Mouse (Mus musculus): ENCODE measurements around the gene Tsc2. TPM values are rescaled to one million over a fixed set of nuclear protein-coding genes. Genes with fewer than 3 reads are reported as not detected.
"Not testable (repeated sequence)": the region's sequence is repeated elsewhere in the genome, so short reads cannot be mapped to it uniquely, and the experiment has no call there.

Tsc2 gene
- polyA plus RNA-seq, 1 experiment from 2014 or later, result 89.5 TPM

- ATAC-seq (ENCODE audit: low FRiP score, low TSS enrichment) (peak; percentile 98), DNase-seq (peak; percentile 98)
- Histone ChIP-seq H3K36me3 (ENCODE audit: control insufficient read depth, insufficient read depth, low read length) (no peaks in the 10 kb centered on the region), H3K27me3 (ENCODE audit: control insufficient read depth, insufficient read depth, low read length) (no peaks in the 10 kb centered on the region), H3K4me3 (replicated peaks; ENCODE audit: low read depth, low read length) (peak within 1 kb of the TSS; percentile 99), H3K9ac (replicated peaks; ENCODE audit: low read length) (peak within 1 kb of the TSS; percentile 97), H3K4me1 (ENCODE audit: control insufficient read depth, insufficient read depth, low read length) (peaks cover 19% of the 10 kb centered on the region), H3K9me3 (ENCODE audit: control insufficient read depth, low read length) (no peaks in the 10 kb centered on the region), H3K4me2 (ENCODE audit: low read length) (peak within 1 kb of the TSS; percentile 90), H3K27ac (replicated peaks; ENCODE audit: low read depth, low read length) (peak within 1 kb of the TSS; percentile 89)
- WGBS, result under 1% methylated on average over 77 of the region's 80 CpGs
Observed at GRCm38 (mm10) chr17:24669545-24670245, 37.3 kb upstream of the Tsc2 start, which contains the start of gene Zfp598. Gene Zfp598, plus strand, starts transcription at chr17:24669687.

GRCm38 (mm10) chr17:24669214-24669544 is 36.7 kb upstream of the Tsc2 start:
- Histone ChIP-seq H3K4me3 (replicated peaks; ENCODE audit: low read depth, low read length) (peak overlapping the region; percentile 99), H3K9ac (replicated peaks; ENCODE audit: low read length) (peak overlapping the region; percentile 97; the same call in 1 of the 2 replicates), H3K27ac (replicated peaks; ENCODE audit: low read depth, low read length) (peak overlapping the region; percentile 89), H3K4me1 (ENCODE audit: control insufficient read depth, insufficient read depth, low read length) (peaks cover 19% of the 10 kb centered on the region), H3K4me2 (ENCODE audit: low read length) (peak overlapping the region; percentile 90)
- not testable (repeated sequence) for H3K27me3 ChIP-seq (ENCODE audit: control insufficient read depth, insufficient read depth, low read length); DNase-seq; H3K36me3 ChIP-seq (ENCODE audit: control insufficient read depth, insufficient read depth, low read length); ATAC-seq (ENCODE audit: low FRiP score, low TSS enrichment); H3K9me3 ChIP-seq (ENCODE audit: control insufficient read depth, low read length)
- 8% methylated on average over 15 of the region's 15 CpGs for WGBS

- DNase-seq, result peak; percentile 78
- H3K4me1 ChIP-seq (ENCODE audit: control insufficient read depth, insufficient read depth, low read length), result peaks cover 19% of the 10 kb centered on the region
- H3K9ac ChIP-seq (replicated peaks; ENCODE audit: low read length), result no peak overlapping the region
- no peak overlapping the region for H3K27ac ChIP-seq (replicated peaks; ENCODE audit: low read depth, low read length)
- ATAC-seq (ENCODE audit: low FRiP score, low TSS enrichment), result no peak
- no peaks in the 10 kb centered on the region for H3K36me3 ChIP-seq (ENCODE audit: control insufficient read depth, insufficient read depth, low read length)
- no peaks in the 10 kb centered on the region for H3K27me3 ChIP-seq (ENCODE audit: control insufficient read depth, insufficient read depth, low read length)
- no peak overlapping the region for H3K4me3 ChIP-seq (replicated peaks; ENCODE audit: low read depth, low read length)
- no peaks in the 10 kb centered on the region for H3K9me3 ChIP-seq (ENCODE audit: control insufficient read depth, low read length)
- 32% methylated on average over 6 of the region's 6 CpGs for WGBS
- H3K4me2 ChIP-seq (ENCODE audit: low read length), result no peak overlapping the region
Observed at GRCm38 (mm10) chr17:24667416-24667815, 35.0 kb upstream of the Tsc2 start.

GRCm38 (mm10) chr17:24667011-24667410 is 34.6 kb upstream of the Tsc2 start:
- not testable (repeated sequence) for H3K9ac ChIP-seq (replicated peaks; ENCODE audit: low read length); DNase-seq; ATAC-seq (ENCODE audit: low FRiP score, low TSS enrichment); H3K36me3 ChIP-seq (ENCODE audit: control insufficient read depth, insufficient read depth, low read length); H3K4me2 ChIP-seq (ENCODE audit: low read length); H3K4me3 ChIP-seq (replicated peaks; ENCODE audit: low read depth, low read length); H3K27me3 ChIP-seq (ENCODE audit: control insufficient read depth, insufficient read depth, low read length); H3K9me3 ChIP-seq (ENCODE audit: control insufficient read depth, low read length); H3K27ac ChIP-seq (replicated peaks; ENCODE audit: low read depth, low read length)
- WGBS, result 68% methylated on average over 7 of the region's 7 CpGs
- peaks cover 19% of the 10 kb centered on the region for H3K4me1 ChIP-seq (ENCODE audit: control insufficient read depth, insufficient read depth, low read length)

GRCm38 (mm10) chr17:24658017-24658758 is 25.8 kb upstream of the Tsc2 start, which contains the start of gene Npw:
Gene Npw, minus strand, starts transcription at chr17:24658457.
- ATAC-seq (ENCODE audit: low FRiP score, low TSS enrichment) (no peak), DNase-seq (peak; percentile 38)
- peaks cover 37% of the 10 kb centered on the region for H3K27me3 ChIP-seq (ENCODE audit: control insufficient read depth, insufficient read depth, low read length)
- no peaks in the 10 kb centered on the region for H3K36me3 ChIP-seq (ENCODE audit: control insufficient read depth, insufficient read depth, low read length)
- peak within 1 kb of the TSS; percentile 30 for H3K4me3 ChIP-seq (replicated peaks; ENCODE audit: low read depth, low read length)
- H3K9ac ChIP-seq (replicated peaks; ENCODE audit: low read length), result peak within 1 kb of the TSS; percentile 40; the same call in 1 of the 2 replicates
- peak within 1 kb of the TSS; percentile 52 for H3K4me2 ChIP-seq (ENCODE audit: low read length)
- WGBS, result 1% methylated on average over 47 of the region's 47 CpGs
- H3K4me1 ChIP-seq (ENCODE audit: control insufficient read depth, insufficient read depth, low read length), result 0 out of 2 replicates have a peak, but pooled peaks cover 5% of the 10 kb centered on the region
- no peaks in the 10 kb centered on the region for H3K9me3 ChIP-seq (ENCODE audit: control insufficient read depth, low read length)
- no peak within 1 kb of the TSS for H3K27ac ChIP-seq (replicated peaks; ENCODE audit: low read depth, low read length)

GRCm38 (mm10) chr17:24654969-24655368 is 22.5 kb upstream of the Tsc2 start:
- 0 out of 2 replicates have a peak, but pooled peaks cover 7% of the 10 kb centered on the region for H3K4me1 ChIP-seq (ENCODE audit: control insufficient read depth, insufficient read depth, low read length)
- H3K27ac ChIP-seq (replicated peaks; ENCODE audit: low read depth, low read length), result no peak overlapping the region
- ATAC-seq (ENCODE audit: low FRiP score, low TSS enrichment) (no peak), DNase-seq (no peak)
- no peak overlapping the region for H3K4me2 ChIP-seq (ENCODE audit: low read length)
- no peaks in the 10 kb centered on the region for H3K36me3 ChIP-seq (ENCODE audit: control insufficient read depth, insufficient read depth, low read length)
- H3K4me3 ChIP-seq (replicated peaks; ENCODE audit: low read depth, low read length), result no peak overlapping the region
- whole genome bisulfite sequencing, result 79% methylated on average over 4 of the region's 4 CpGs
- H3K9me3 ChIP-seq (ENCODE audit: control insufficient read depth, low read length), result no peaks in the 10 kb centered on the region
- peaks cover 43% of the 10 kb centered on the region for H3K27me3 ChIP-seq (ENCODE audit: control insufficient read depth, insufficient read depth, low read length)
- no peak overlapping the region for H3K9ac ChIP-seq (replicated peaks; ENCODE audit: low read length)

GRCm38 (mm10) chr17:24653967-24654710 is 21.7 kb upstream of the Tsc2 start:
- H3K36me3 ChIP-seq (ENCODE audit: control insufficient read depth, insufficient read depth, low read length), result no peaks in the 10 kb centered on the region
- 6% methylated on average over 19 of the region's 19 CpGs for WGBS
- peaks cover 35% of the 10 kb centered on the region for H3K27me3 ChIP-seq (ENCODE audit: control insufficient read depth, insufficient read depth, low read length)

GRCm38 (mm10) chr17:24651835-24652234 is 19.4 kb upstream of the Tsc2 start:
- H3K27ac ChIP-seq (replicated peaks; ENCODE audit: low read depth, low read length), result no peak overlapping the region
- WGBS, result 74% methylated on average over 3 of the region's 3 CpGs
- no peaks in the 10 kb centered on the region for H3K36me3 ChIP-seq (ENCODE audit: control insufficient read depth, insufficient read depth, low read length)
- peaks cover 12% of the 10 kb centered on the region; the same call in 1 of the 2 replicates for H3K27me3 ChIP-seq (ENCODE audit: control insufficient read depth, insufficient read depth, low read length)
- no peak overlapping the region for H3K9ac ChIP-seq (replicated peaks; ENCODE audit: low read length)
- no peak for ATAC-seq (ENCODE audit: low FRiP score, low TSS enrichment)
- H3K4me2 ChIP-seq (ENCODE audit: low read length), result no peak overlapping the region
- H3K9me3 ChIP-seq (ENCODE audit: control insufficient read depth, low read length), result no peaks in the 10 kb centered on the region
- H3K4me3 ChIP-seq (replicated peaks; ENCODE audit: low read depth, low read length), result no peak overlapping the region
- peaks cover 7% of the 10 kb centered on the region; the same call in 1 of the 2 replicates for H3K4me1 ChIP-seq (ENCODE audit: control insufficient read depth, insufficient read depth, low read length)
- DNase-seq, result no peak

More at GRCm38 (mm10) chr17:24653967-24654710, 21.7 kb upstream of the Tsc2 start:
- Histone ChIP-seq H3K27ac (replicated peaks; ENCODE audit: low read depth, low read length) (no peak overlapping the region), H3K4me1 (ENCODE audit: control insufficient read depth, insufficient read depth, low read length) (peaks cover 11% of the 10 kb centered on the region; the same call in 1 of the 2 replicates), H3K9me3 (ENCODE audit: control insufficient read depth, low read length) (no peaks in the 10 kb centered on the region), H3K4me2 (ENCODE audit: low read length) (peak overlapping the region; percentile 48), H3K9ac (replicated peaks; ENCODE audit: low read length) (peak overlapping the region; percentile 23; the same call in 1 of the 2 replicates), H3K4me3 (replicated peaks; ENCODE audit: low read depth, low read length) (peak overlapping the region; percentile 17; the same call in 1 of the 2 replicates)
- DNase-seq, result peak; percentile 89
- ATAC-seq (ENCODE audit: low FRiP score, low TSS enrichment), result no peak; the same call in 1 of the 2 replicates
